Comparison of ENCODE assay signal across 8 mouse cellular contexts in the genomic region with DNA sequence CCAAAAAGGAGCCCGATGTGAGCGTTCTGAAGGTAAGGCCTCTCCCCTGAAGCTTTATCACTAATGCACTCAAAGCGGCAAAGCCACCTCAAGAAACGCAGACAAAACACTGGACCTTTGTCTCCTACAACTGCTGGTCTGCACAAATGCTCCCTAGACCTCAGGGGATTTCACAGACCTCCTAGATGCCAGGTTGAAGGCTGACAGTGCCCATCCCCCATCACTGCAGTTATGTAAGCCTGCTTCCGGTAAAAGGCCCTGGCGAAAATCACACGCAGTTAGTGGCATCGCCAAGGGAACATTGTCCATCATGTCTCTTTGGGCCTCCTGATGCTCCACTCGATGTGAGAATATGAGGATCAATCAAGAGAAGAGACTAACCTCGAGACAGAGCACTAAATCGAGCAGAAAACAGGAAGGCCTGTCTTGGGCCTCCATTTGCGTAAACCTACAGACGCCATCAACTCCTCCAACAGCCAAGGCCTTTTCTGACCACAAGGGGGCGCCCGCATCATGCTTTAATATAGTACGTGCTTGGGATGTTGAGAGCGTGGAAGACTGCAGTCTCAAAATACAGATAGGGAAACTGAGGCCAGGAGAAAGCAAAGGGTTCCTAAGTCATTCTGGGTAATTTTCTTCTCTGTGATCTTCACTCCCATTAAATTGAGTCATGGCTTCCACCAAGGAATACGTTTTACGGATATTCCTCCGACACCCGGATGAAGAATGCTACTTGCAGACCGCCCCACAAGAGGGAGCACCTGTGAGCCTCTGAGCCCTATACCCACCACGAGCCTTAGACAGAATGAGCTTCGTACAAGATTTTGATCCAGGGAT.
DNase-seq lines count a peak whose midpoint lies in the region; ATAC-seq and TF ChIP-seq lines count a peak whose summit lies in the region.

No protein-coding gene starts in this region.

- peaks cover 34% of the 10 kb centered on the region for H3K27me3 ChIP-seq in E14TG2a.4 (ENCODE audit: insufficient read depth, low read length)
- no peaks in the 10 kb centered on the region for H3K27me3 ChIP-seq in forebrain, embryonic 12.5 days
- no peaks in the 10 kb centered on the region for H3K27me3 ChIP-seq in heart, embryonic 16.5 days (ENCODE audit: control insufficient read depth, insufficient read depth, low read length)
- H3K27me3 ChIP-seq in liver, embryonic 13.5 days, result no peaks in the 10 kb centered on the region
- H3K27me3 ChIP-seq in stomach, embryonic 15.5 days (replicated peaks), result no peaks in the 10 kb centered on the region

- no peak overlapping the region for H3K4me3 ChIP-seq in E14TG2a.4 (replicated peaks; ENCODE audit: low read length)
- H3K4me3 ChIP-seq in forebrain, embryonic 12.5 days (replicated peaks), result peak overlapping the region; percentile 30
- H3K4me3 ChIP-seq in heart, embryonic 16.5 days (ENCODE audit: low read length), result peak overlapping the region; percentile 46
- H3K4me3 ChIP-seq in liver, embryonic 13.5 days (replicated peaks), result no peak overlapping the region
- H3K4me3 ChIP-seq in stomach, embryonic 15.5 days (replicated peaks), result peak overlapping the region; percentile 30; the same call in 1 of the 2 replicates

- H3K27ac ChIP-seq in forebrain, embryonic 12.5 days, result no peak overlapping the region
- H3K27ac ChIP-seq in heart, embryonic 16.5 days (ENCODE audit: low read length), result no peak overlapping the region
- no peak overlapping the region for H3K27ac ChIP-seq in liver, embryonic 13.5 days
- no peak overlapping the region for H3K27ac ChIP-seq in stomach, embryonic 15.5 days

- H3K9ac ChIP-seq in forebrain, embryonic 12.5 days, result no peak overlapping the region
- no peak overlapping the region; the same call in 1 of the 2 replicates for H3K9ac ChIP-seq in heart, embryonic 16.5 days (ENCODE audit: low read length)
- H3K9ac ChIP-seq in liver, embryonic 13.5 days, result no peak overlapping the region
- H3K9ac ChIP-seq in stomach, embryonic 15.5 days, result no peak overlapping the region

- peak; percentile 86 for TF ChIP-seq CTCF in E14TG2a.4 (conservative IDR thresholded peaks at IDR 0.05; ENCODE audit: low read length)

- no peaks in the 10 kb centered on the region for H3K9me3 ChIP-seq in E14TG2a.4 (ENCODE audit: low read length)
- no peaks in the 10 kb centered on the region for H3K9me3 ChIP-seq in forebrain, embryonic 12.5 days
- H3K9me3 ChIP-seq in heart, embryonic 16.5 days (replicated peaks; ENCODE audit: control insufficient read depth, low read length), result no peaks in the 10 kb centered on the region
- H3K9me3 ChIP-seq in liver, embryonic 13.5 days (replicated peaks), result no peaks in the 10 kb centered on the region
- H3K9me3 ChIP-seq in stomach, embryonic 15.5 days, result no peaks in the 10 kb centered on the region

- DNase-seq in c-Kit-positive CD71-positive TER-119-negative erythroid progenitor cells, embryonic 14.5 days (ENCODE audit: low read depth), result peak; percentile 50
- DNase-seq in kidney, postnatal 25 days, result peak; percentile 82 to 95
- DNase-seq in liver, embryonic 13.5 days, result peak; percentile 42
- peak; percentile 91 for DNase-seq in neural tube, embryonic 10.5 days (ENCODE audit: extremely low spot score, low spot score)

- peaks cover 9% of the 10 kb centered on the region for H3K4me1 ChIP-seq in E14TG2a.4 (replicated peaks; ENCODE audit: low read depth, low read length)
- no peaks in the 10 kb centered on the region for H3K4me1 ChIP-seq in forebrain, embryonic 12.5 days
- H3K4me1 ChIP-seq in heart, embryonic 16.5 days (ENCODE audit: control insufficient read depth, insufficient read depth, low read length), result no peaks in the 10 kb centered on the region
- no peaks in the 10 kb centered on the region for H3K4me1 ChIP-seq in liver, embryonic 13.5 days (replicated peaks)
- H3K4me1 ChIP-seq in stomach, embryonic 15.5 days, result no peaks in the 10 kb centered on the region

- 35% methylated on average over 24 of the region's 24 CpGs for WGBS in forebrain, embryonic 12.5 days
- 34% methylated on average over 24 of the region's 24 CpGs for WGBS in heart, embryonic 16.5 days
- 34% methylated on average over 24 of the region's 24 CpGs for WGBS in liver, embryonic 13.5 days (ENCODE audit: insufficient replicate concordance)
- 35% methylated on average over 24 of the region's 24 CpGs for WGBS in stomach, embryonic 15.5 days

- H3K4me2 ChIP-seq in forebrain, embryonic 12.5 days, result peak overlapping the region; percentile 45
- H3K4me2 ChIP-seq in heart, embryonic 16.5 days (ENCODE audit: low read depth, low read length), result peak overlapping the region; percentile 71
- peak overlapping the region; percentile 38 for H3K4me2 ChIP-seq in liver, embryonic 13.5 days
- peak overlapping the region; percentile 46; the same call in 1 of the 2 replicates for H3K4me2 ChIP-seq in stomach, embryonic 15.5 days

- ATAC-seq in forebrain, embryonic 12.5 days (ENCODE audit: low FRiP score), result peak; percentile 91
- peak; percentile 83 for ATAC-seq in heart, embryonic 16.5 days (replicated peaks; ENCODE audit: extremely low read depth, insufficient read depth, low FRiP score)
- peak; percentile 53; the same call in 1 of the 2 replicates for ATAC-seq in liver, embryonic 13.5 days (ENCODE audit: low read depth)
- ATAC-seq in stomach, embryonic 15.5 days (ENCODE audit: insufficient read depth, low FRiP score, low read depth), result peak; percentile 83

- H3K36me3 ChIP-seq in E14TG2a.4 (ENCODE audit: insufficient read depth, low read length), result no peaks in the 10 kb centered on the region
- H3K36me3 ChIP-seq in forebrain, embryonic 12.5 days (replicated peaks), result no peaks in the 10 kb centered on the region
- H3K36me3 ChIP-seq in heart, embryonic 16.5 days (ENCODE audit: control insufficient read depth, insufficient read depth), result no peaks in the 10 kb centered on the region
- no peaks in the 10 kb centered on the region for H3K36me3 ChIP-seq in liver, embryonic 13.5 days
- H3K36me3 ChIP-seq in stomach, embryonic 15.5 days, result no peaks in the 10 kb centered on the region

Comparison
In these comparisons a context has a peak if more than half of its experiments do, and no peak if none do; other contexts are left out.
1. H3K4me3 ChIP-seq: peak in forebrain, embryonic 12.5 days (single experiment), heart, embryonic 16.5 days (single experiment) and stomach, embryonic 15.5 days (single experiment); none in E14TG2a.4 (single experiment) and liver, embryonic 13.5 days (single experiment).
2. Peak in every context shown above with its lines, with median percentiles within 50 percentile points of each other: DNase-seq, ATAC-seq and H3K4me2 ChIP-seq.